Mouse (Mus musculus) midbrain, embryonic 15.5 days (tissue): ENCODE measurements around the gene D10Wsu102e. TPM values are rescaled to one million over a fixed set of nuclear protein-coding genes. Genes with fewer than 3 reads are reported as not detected.
"Not testable (repeated sequence)": the region's sequence is repeated elsewhere in the genome, so short reads cannot be mapped to it uniquely, and the experiment has no call there.

Experiments used
- ATAC-seq: fragments of 200-750 bp; cut with Nextera tagmentation; replicated peaks from 2 replicates; pipeline ENCODE4 v1.8.0; 2017; ENCODE audit warnings: moderate TSS enrichment
- H3K27ac ChIP-seq: fragments of 300-500 bp; sonication (generic); 2 replicates; pipeline ENCODE4 v1.5.1; 2015; ENCODE audit warnings: mild to moderate bottlenecking, inconsistent platforms
- H3K27me3 ChIP-seq: fragments of 300-500 bp; sonication (generic); replicated peaks from 2 replicates; pipeline ENCODE4 v1.6.1; 2015; ENCODE audit warnings: inconsistent platforms
- H3K36me3 ChIP-seq: fragments of 300-500 bp; sonication (generic); replicated peaks from 2 replicates; pipeline ENCODE4 v1.6.1; 2015; ENCODE audit warnings: inconsistent platforms
- H3K4me1 ChIP-seq: fragments of 300-500 bp; sonication (generic); 2 replicates; pipeline ENCODE4 v1.6.1; 2015; ENCODE audit warnings: inconsistent platforms
- H3K4me2 ChIP-seq: fragments of 300-500 bp; sonication (generic); 2 replicates; pipeline ENCODE4 v1.6.1; 2015; ENCODE audit warnings: inconsistent platforms, mild to moderate bottlenecking, moderate library complexity
- H3K4me3 ChIP-seq: fragments of 300-500 bp; sonication (generic); 2 replicates; pipeline ENCODE4 v1.5.1; 2015; ENCODE audit warnings: mild to moderate bottlenecking, inconsistent platforms
- H3K9ac ChIP-seq: fragments of 300-500 bp; sonication (generic); 2 replicates; pipeline ENCODE4 v1.6.1; 2015; ENCODE audit warnings: mild to moderate bottlenecking, inconsistent platforms
- H3K9me3 ChIP-seq: fragments of 300-500 bp; sonication (generic); 2 replicates; pipeline ENCODE4 v1.6.1; 2016; ENCODE audit warnings: inconsistent platforms
- WGBS: fragments of 180-500 bp; shearing (Covaris S2); methylation state at CpG from one replicate; pipeline ENCODE4 v1.1.7; 2015; ENCODE audit warnings: mixed read lengths; 5-methylcytosine and 5-hydroxymethylcytosine counted together
- polyA plus RNA-seq: library from polyadenylated mRNA; unstranded; fragments of >200 nt; fragmentation: Nextera tagmentation; extraction: Ambion mirVana; gene quantifications from 2 replicates; pipeline ENCODE4 v1.2.1, GENCODE M21; 2015

The D10Wsu102e gene
- polyA plus RNA-seq, 1 experiment from 2014 or later: 0.98 TPM

- WGBS: 80% methylated on average over 9 of the region's 9 CpGs
- H3K4me2 ChIP-seq: no peak overlapping the region
- no peak for ATAC-seq
Measured at GRCm38 (mm10) chr10:83378083-83378833, 18.2 kb downstream of the D10Wsu102e start.

GRCm38 (mm10) chr10:83380501-83380900, 20.5 kb downstream of the D10Wsu102e start:
- Histone ChIP-seq H3K27me3 (no peaks in the 10 kb centered on the region), H3K9ac (no peak overlapping the region), H3K27ac (no peak overlapping the region), H3K4me2 (no peak overlapping the region), H3K4me3 (no peak overlapping the region), H3K9me3 (no peaks in the 10 kb centered on the region), H3K4me1 (no peaks in the 10 kb centered on the region), H3K36me3 (no peaks in the 10 kb centered on the region)
- WGBS: 100% methylated on average over 2 of the region's 2 CpGs
- ATAC-seq: no peak

More at GRCm38 (mm10) chr10:83378083-83378833, 18.2 kb downstream of the D10Wsu102e start:
- H3K36me3 ChIP-seq: peaks cover 6% of the 10 kb centered on the region; the same call in 1 of the 2 replicates
- H3K27ac ChIP-seq: no peak overlapping the region
- H3K4me1 ChIP-seq: no peaks in the 10 kb centered on the region
- H3K9me3 ChIP-seq: no peaks in the 10 kb centered on the region
- H3K4me3 ChIP-seq: no peak overlapping the region
- no peaks in the 10 kb centered on the region for H3K27me3 ChIP-seq
- H3K9ac ChIP-seq: no peak overlapping the region

GRCm38 (mm10) chr10:83382528-83382927, 22.5 kb downstream of the D10Wsu102e start:
- WGBS: 93% methylated on average over 4 of the region's 4 CpGs

GRCm38 (mm10) chr10:83382988-83383387, 23.0 kb downstream of the D10Wsu102e start:
- H3K27ac ChIP-seq: no peak overlapping the region
- H3K27me3 ChIP-seq: no peaks in the 10 kb centered on the region
- no peak overlapping the region for H3K4me3 ChIP-seq
- no peaks in the 10 kb centered on the region for H3K4me1 ChIP-seq
- ATAC-seq: no peak
- H3K9ac ChIP-seq: no peak overlapping the region
- WGBS: 78% methylated on average over 2 of the region's 2 CpGs
- H3K4me2 ChIP-seq: no peak overlapping the region
- no peaks in the 10 kb centered on the region for H3K36me3 ChIP-seq
- H3K9me3 ChIP-seq: no peaks in the 10 kb centered on the region

More at GRCm38 (mm10) chr10:83382528-83382927, 22.5 kb downstream of the D10Wsu102e start:
- Histone ChIP-seq H3K27ac (no peak overlapping the region), H3K36me3 (no peaks in the 10 kb centered on the region), H3K4me2 (no peak overlapping the region), H3K9ac (no peak overlapping the region), H3K4me3 (no peak overlapping the region), H3K4me1 (no peaks in the 10 kb centered on the region), H3K9me3 (no peaks in the 10 kb centered on the region), H3K27me3 (no peaks in the 10 kb centered on the region)
- ATAC-seq: no peak

GRCm38 (mm10) chr10:83383863-83384262, 23.8 kb downstream of the D10Wsu102e start:
- ATAC-seq: no peak
- Histone ChIP-seq H3K36me3 (no peaks in the 10 kb centered on the region), H3K27me3 (no peaks in the 10 kb centered on the region), H3K9ac (no peak overlapping the region), H3K4me2 (no peak overlapping the region), H3K4me1 (no peaks in the 10 kb centered on the region), H3K9me3 (no peaks in the 10 kb centered on the region), H3K27ac (no peak overlapping the region), H3K4me3 (no peak overlapping the region)
- WGBS: 95% methylated on average over 13 of the region's 13 CpGs

GRCm38 (mm10) chr10:83384456-83385215, 24.6 kb downstream of the D10Wsu102e start:
- Histone ChIP-seq H3K4me2 (no peak overlapping the region), H3K4me3 (no peak overlapping the region), H3K27me3 (no peaks in the 10 kb centered on the region), H3K9ac (no peak overlapping the region), H3K9me3 (no peaks in the 10 kb centered on the region), H3K4me1 (no peaks in the 10 kb centered on the region), H3K36me3 (no peaks in the 10 kb centered on the region), H3K27ac (no peak overlapping the region)
- 92% methylated on average over 8 of the region's 8 CpGs for WGBS
- no peak for ATAC-seq

- no peak overlapping the region for H3K4me2 ChIP-seq
- no peaks in the 10 kb centered on the region for H3K27me3 ChIP-seq
- H3K9ac ChIP-seq: no peak overlapping the region
- no peak overlapping the region for H3K4me3 ChIP-seq
- no peaks in the 10 kb centered on the region for H3K9me3 ChIP-seq
- no peak for ATAC-seq
- no peak overlapping the region for H3K27ac ChIP-seq
- WGBS: 97% methylated on average over 7 of the region's 7 CpGs
- H3K4me1 ChIP-seq: no peaks in the 10 kb centered on the region
- no peaks in the 10 kb centered on the region for H3K36me3 ChIP-seq
Measured at GRCm38 (mm10) chr10:83385330-83385910, 25.4 kb downstream of the D10Wsu102e start.

GRCm38 (mm10) chr10:83397336-83397735, 37.3 kb downstream of the D10Wsu102e start:
- no peak for ATAC-seq
- H3K9me3 ChIP-seq: no peaks in the 10 kb centered on the region
- WGBS: 91% methylated on average over 2 of the region's 2 CpGs

GRCm38 (mm10) chr10:83400896-83401295, 40.9 kb downstream of the D10Wsu102e start:
- not testable (repeated sequence) for H3K9me3 ChIP-seq, H3K36me3 ChIP-seq, H3K4me3 ChIP-seq, H3K27me3 ChIP-seq, H3K4me1 ChIP-seq, ATAC-seq, H3K27ac ChIP-seq, H3K4me2 ChIP-seq, H3K9ac ChIP-seq
- WGBS: 88% methylated on average over 7 of the region's 7 CpGs

More at GRCm38 (mm10) chr10:83397336-83397735, 37.3 kb downstream of the D10Wsu102e start:
- Histone ChIP-seq H3K27ac (no peak overlapping the region), H3K4me3 (no peak overlapping the region), H3K4me1 (no peaks in the 10 kb centered on the region), H3K27me3 (no peaks in the 10 kb centered on the region), H3K36me3 (no peaks in the 10 kb centered on the region), H3K4me2 (no peak overlapping the region), H3K9ac (no peak overlapping the region)

- no peak overlapping the region for H3K4me2 ChIP-seq
- H3K9me3 ChIP-seq: no peaks in the 10 kb centered on the region
- no peak overlapping the region for H3K27ac ChIP-seq
- ATAC-seq: no peak
- H3K4me3 ChIP-seq: no peak overlapping the region
- peaks cover 7% of the 10 kb centered on the region; the same call in 1 of the 2 replicates for H3K36me3 ChIP-seq
- H3K27me3 ChIP-seq: no peaks in the 10 kb centered on the region
- H3K9ac ChIP-seq: no peak overlapping the region
- H3K4me1 ChIP-seq: no peaks in the 10 kb centered on the region
- WGBS: 94% methylated on average over 11 of the region's 11 CpGs
Measured at GRCm38 (mm10) chr10:83405031-83405430, 45.0 kb downstream of the D10Wsu102e start.

- Histone ChIP-seq H3K27ac (no peak overlapping the region), H3K9ac (no peak overlapping the region), H3K27me3 (no peaks in the 10 kb centered on the region), H3K9me3 (no peaks in the 10 kb centered on the region; the same call in 1 of the 2 replicates), H3K36me3 (peaks cover 7% of the 10 kb centered on the region; the same call in 1 of the 2 replicates), H3K4me1 (no peaks in the 10 kb centered on the region), H3K4me3 (no peak overlapping the region), H3K4me2 (no peak overlapping the region)
- 94% methylated on average over 11 of the region's 11 CpGs for WGBS
- ATAC-seq: no peak
Measured at GRCm38 (mm10) chr10:83405711-83406110, 45.7 kb downstream of the D10Wsu102e start.

GRCm38 (mm10) chr10:83407141-83407540, 47.1 kb downstream of the D10Wsu102e start:
- Histone ChIP-seq H3K4me1 (no peaks in the 10 kb centered on the region), H3K9ac (no peak overlapping the region), H3K9me3 (no peaks in the 10 kb centered on the region; the same call in 1 of the 2 replicates), H3K27ac (no peak overlapping the region), H3K4me3 (no peak overlapping the region), H3K27me3 (no peaks in the 10 kb centered on the region), H3K36me3 (peaks cover 10% of the 10 kb centered on the region; the same call in 1 of the 2 replicates), H3K4me2 (no peak overlapping the region)
- 97% methylated on average over 10 of the region's 10 CpGs for WGBS
- no peak for ATAC-seq
